Mouse (Mus musculus) embryonic facial prominence, embryonic 13.5 days (tissue): ENCODE measurements at regions not wholly inside any gene's neighbourhood (a gene's known extent, or its start where the extent isn't known, plus 50 kb on each side); places are given as distances from the start of the nearest gene placed in this dataset.
"Not testable (repeated sequence)": the region's sequence is repeated elsewhere in the genome, so short reads cannot be mapped to it uniquely, and the experiment has no call there.

Experiments
- ATAC-seq: fragments of 200-750 bp; cut with Nextera tagmentation; 2 replicates; pipeline ENCODE4 v1.8.0; 2017; ENCODE audit warnings: low read depth; ENCODE audit not compliant: insufficient number of reproducible peaks, insufficient read depth, low FRiP score, low TSS enrichment
- H3K27ac ChIP-seq: fragments of 300-500 bp; sonication (generic); 2 replicates; pipeline ENCODE4 v1.5.1; 2015; ENCODE audit warnings: moderate library complexity, mild to moderate bottlenecking, inconsistent platforms
- H3K27me3 ChIP-seq: fragments of 300-500 bp; sonication (generic); 2 replicates; pipeline ENCODE4 v1.6.1; 2015; ENCODE audit warnings: mild to moderate bottlenecking, inconsistent platforms
- H3K36me3 ChIP-seq: fragments of 300-500 bp; sonication (generic); 2 replicates; pipeline ENCODE4 v1.6.1; 2015; ENCODE audit warnings: mild to moderate bottlenecking, inconsistent platforms
- H3K4me1 ChIP-seq: fragments of 300-500 bp; sonication (generic); 2 replicates; pipeline ENCODE4 v1.6.1; 2015; ENCODE audit warnings: inconsistent platforms
- H3K4me2 ChIP-seq: fragments of 300-500 bp; sonication (generic); 2 replicates; pipeline ENCODE4 v1.6.1; 2015; ENCODE audit warnings: moderate library complexity, mild to moderate bottlenecking, inconsistent platforms
- H3K4me3 ChIP-seq: fragments of 300-500 bp; sonication (generic); 2 replicates; pipeline ENCODE4 v1.5.1; 2015; ENCODE audit warnings: mild to moderate bottlenecking, inconsistent platforms
- H3K9ac ChIP-seq: fragments of 300-500 bp; sonication (generic); 2 replicates; pipeline ENCODE4 v1.6.1; 2015; ENCODE audit warnings: mild to moderate bottlenecking, inconsistent platforms
- H3K9me3 ChIP-seq: fragments of 300-500 bp; sonication (generic); 2 replicates; pipeline ENCODE4 v1.6.1; 2016; ENCODE audit warnings: inconsistent platforms
- WGBS: fragments of 180-500 bp; shearing (Covaris S2); methylation state at CpG from one replicate; pipeline ENCODE4 v1.1.7; 2015; ENCODE audit warnings: mixed read lengths; 5-methylcytosine and 5-hydroxymethylcytosine counted together

DNA sequence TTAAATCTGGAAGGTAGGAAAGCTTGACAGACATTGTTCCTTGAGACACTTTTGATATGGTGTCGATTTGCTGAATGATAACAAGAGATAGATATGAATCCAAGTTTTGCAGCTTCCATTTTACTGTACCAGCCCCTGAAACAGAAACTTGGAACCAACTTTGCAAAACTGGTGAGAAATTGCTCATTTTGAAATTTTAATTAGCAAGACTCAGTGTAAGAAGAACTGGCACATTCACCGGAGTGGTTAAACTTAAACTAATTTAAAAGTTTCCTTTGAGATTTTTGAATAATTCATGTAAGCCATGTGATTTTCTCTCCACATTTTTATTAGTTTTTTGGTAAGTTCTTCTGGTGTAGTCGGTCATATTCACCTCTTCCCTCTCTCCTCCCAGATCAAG, 85.3 kb downstream of the Slitrk1 start:
- H3K27me3 ChIP-seq = no peaks in the 10 kb centered on the region
- H3K9ac ChIP-seq = no peak overlapping the region
- no peaks in the 10 kb centered on the region for H3K9me3 ChIP-seq
- ATAC-seq = no peak
- H3K4me1 ChIP-seq = no peaks in the 10 kb centered on the region
- no peak overlapping the region for H3K4me3 ChIP-seq
- no peak overlapping the region for H3K4me2 ChIP-seq
- H3K27ac ChIP-seq = no peak overlapping the region
- H3K36me3 ChIP-seq = no peaks in the 10 kb centered on the region
- WGBS = 91% methylated on average over 3 of the region's 3 CpGs

DNA sequence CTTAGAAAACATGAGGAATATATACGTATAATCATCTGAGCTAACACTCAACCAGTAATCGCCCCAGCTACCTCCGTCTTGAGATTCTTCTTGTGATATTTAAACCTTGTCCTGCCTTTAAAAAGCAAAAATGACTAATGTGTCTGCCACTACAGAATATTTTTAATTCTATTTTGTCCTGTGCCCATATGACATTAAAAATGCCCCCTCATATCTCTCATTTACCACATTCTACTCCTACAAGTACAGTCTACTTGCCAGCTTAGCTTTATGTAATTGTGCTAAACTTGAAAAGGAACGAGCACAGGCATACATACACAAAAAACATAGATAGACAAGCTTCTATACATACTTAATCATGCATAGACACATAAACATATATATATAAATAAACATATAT, 92.4 kb downstream of the Slitrk1 start:
- H3K4me2 ChIP-seq = no peak overlapping the region
- no peaks in the 10 kb centered on the region for H3K9me3 ChIP-seq
- no peak overlapping the region for H3K9ac ChIP-seq
- H3K27ac ChIP-seq = no peak overlapping the region
- no peak overlapping the region for H3K4me3 ChIP-seq
- no peaks in the 10 kb centered on the region for H3K4me1 ChIP-seq
- no peaks in the 10 kb centered on the region for H3K36me3 ChIP-seq
- ATAC-seq = no peak
- 83% methylated on average over 4 of the region's 4 CpGs for WGBS
- no peaks in the 10 kb centered on the region for H3K27me3 ChIP-seq

DNA sequence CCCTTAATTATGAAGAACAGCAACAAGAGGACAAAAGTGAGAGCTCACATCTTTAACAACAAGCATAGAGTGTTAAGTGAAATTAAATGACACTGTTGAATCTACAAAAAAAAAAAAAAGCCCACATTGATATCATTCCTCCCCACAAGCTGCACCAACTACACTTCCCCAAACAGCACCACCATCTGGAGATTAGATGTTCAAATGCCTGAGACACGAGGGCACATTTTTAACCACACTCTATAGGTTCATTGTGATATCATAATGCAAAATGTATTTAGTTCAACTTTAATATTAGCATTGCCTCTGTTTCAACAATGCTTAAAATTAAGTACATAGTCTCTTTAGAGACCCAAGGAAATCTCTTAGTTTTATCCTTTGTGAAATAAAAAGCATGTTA, 94.6 kb downstream of the Slitrk1 start:
- no peak for ATAC-seq
- Histone ChIP-seq H3K27ac (no peak overlapping the region), H3K9me3 (no peaks in the 10 kb centered on the region), H3K36me3 (no peaks in the 10 kb centered on the region), H3K27me3 (no peaks in the 10 kb centered on the region), H3K9ac (no peak overlapping the region), H3K4me2 (no peak overlapping the region), H3K4me3 (no peak overlapping the region), H3K4me1 (no peaks in the 10 kb centered on the region)
- 50% methylated on average over 1 of the region's 1 CpGs for WGBS

DNA sequence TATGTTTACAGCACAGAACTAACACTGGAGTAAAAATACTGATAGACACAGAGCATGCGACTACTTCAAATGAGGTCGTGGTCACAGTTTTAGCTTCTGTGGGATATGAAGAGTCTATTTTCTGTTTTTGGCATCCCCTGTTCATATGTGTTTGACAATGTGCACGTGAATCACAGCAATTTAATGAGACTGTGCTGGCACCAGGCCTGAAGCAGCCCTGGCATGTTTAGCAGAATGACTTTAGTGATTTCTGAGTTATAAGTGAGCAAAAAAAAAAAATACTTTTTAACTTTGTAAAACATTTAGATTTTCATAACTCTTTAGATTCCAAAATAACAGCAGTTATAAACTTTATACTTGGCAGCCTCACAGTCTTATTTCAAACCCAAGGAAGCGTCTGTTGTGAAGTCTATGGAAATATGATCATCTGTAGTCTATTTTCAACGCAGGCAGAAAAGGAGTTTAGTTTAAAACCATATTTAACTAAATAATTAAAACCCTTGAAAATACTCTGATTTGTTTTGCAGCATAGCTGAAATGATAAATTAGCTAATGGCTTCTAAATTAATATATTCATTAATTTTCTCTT, 108.5 kb downstream of the Slitrk1 start:
- no peaks in the 10 kb centered on the region for H3K27me3 ChIP-seq
- no peak overlapping the region for H3K9ac ChIP-seq
- H3K4me3 ChIP-seq = no peak overlapping the region
- no peak for ATAC-seq
- H3K4me1 ChIP-seq = no peaks in the 10 kb centered on the region
- no peaks in the 10 kb centered on the region for H3K36me3 ChIP-seq
- whole genome bisulfite sequencing = 71% methylated on average over 5 of the region's 5 CpGs
- no peaks in the 10 kb centered on the region for H3K9me3 ChIP-seq
- no peak overlapping the region for H3K27ac ChIP-seq
- no peak overlapping the region for H3K4me2 ChIP-seq

DNA sequence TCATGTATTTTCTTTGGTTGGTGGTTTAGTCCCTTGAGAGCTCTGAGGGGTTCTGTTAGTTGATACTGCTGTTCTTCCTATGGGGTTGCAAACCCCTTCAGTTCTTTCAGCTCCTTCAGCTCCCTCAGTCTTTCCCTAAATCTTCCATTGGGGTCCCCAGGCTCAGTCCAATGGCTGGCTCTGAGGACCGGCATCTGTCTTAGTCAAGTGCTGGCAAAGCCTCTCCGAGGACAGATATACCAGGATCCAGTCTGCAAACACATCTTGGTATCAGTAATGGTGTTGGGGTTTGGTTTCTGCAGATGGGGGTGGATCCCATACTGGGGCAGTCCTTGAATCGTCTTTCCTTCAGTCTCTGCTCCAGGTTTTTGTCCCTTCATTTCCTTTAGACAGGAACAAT, 115.1 kb downstream of the Slitrk1 start:
- no peaks in the 10 kb centered on the region for H3K4me1 ChIP-seq
- no peaks in the 10 kb centered on the region for H3K36me3 ChIP-seq
- no peak overlapping the region for H3K4me3 ChIP-seq
- no peak overlapping the region for H3K27ac ChIP-seq
- no peak overlapping the region for H3K4me2 ChIP-seq
- no peaks in the 10 kb centered on the region for H3K9me3 ChIP-seq
- no peak overlapping the region for H3K9ac ChIP-seq
- no peak for ATAC-seq
- WGBS = 85% methylated on average over 3 of the region's 3 CpGs
- no peaks in the 10 kb centered on the region for H3K27me3 ChIP-seq

DNA sequence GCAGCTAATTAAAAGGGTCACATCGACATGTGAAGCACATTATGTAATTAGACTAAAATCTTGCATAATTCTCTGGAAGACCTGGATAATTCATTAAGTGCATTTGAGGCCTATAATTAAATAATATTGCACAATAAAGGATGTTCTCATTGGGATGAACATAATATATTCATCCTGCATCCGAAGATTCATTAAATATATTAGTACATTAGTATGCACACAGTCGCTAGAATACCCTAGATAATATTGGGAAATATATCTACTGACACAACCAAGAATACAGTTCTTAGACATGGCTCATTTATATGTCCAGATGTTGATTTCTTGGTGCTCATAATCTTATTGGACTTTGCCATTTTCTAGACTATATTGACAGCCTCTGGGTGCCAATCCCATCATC, 121.5 kb downstream of the Slitrk1 start:
- H3K27me3 ChIP-seq = no peaks in the 10 kb centered on the region
- H3K9ac ChIP-seq = no peak overlapping the region
- H3K4me1 ChIP-seq = no peaks in the 10 kb centered on the region
- no peaks in the 10 kb centered on the region for H3K36me3 ChIP-seq
- no peak overlapping the region for H3K4me2 ChIP-seq
- no peaks in the 10 kb centered on the region for H3K9me3 ChIP-seq
- no peak overlapping the region for H3K27ac ChIP-seq
- no peak overlapping the region for H3K4me3 ChIP-seq
- no peak for ATAC-seq
- WGBS = 85% methylated on average over 3 of the region's 3 CpGs

DNA sequence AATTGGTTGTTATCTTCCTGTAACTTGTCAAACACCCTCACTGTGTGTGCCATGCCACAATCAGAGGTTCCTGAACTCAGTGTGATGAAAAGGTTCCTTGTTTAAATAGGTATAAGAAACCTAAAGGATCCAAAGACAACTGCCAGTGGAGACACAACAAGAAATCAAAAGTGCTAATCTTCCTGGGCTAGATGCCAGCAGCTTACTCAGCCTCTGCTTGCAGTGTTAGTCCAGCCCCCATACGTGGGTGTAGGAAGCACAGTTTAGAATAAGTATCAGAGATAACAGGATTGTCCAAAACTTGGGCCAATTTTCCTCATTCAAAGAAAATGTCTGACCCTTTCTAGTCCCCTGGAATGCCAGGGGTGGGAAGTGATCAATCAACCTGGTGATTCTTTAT, 122.7 kb downstream of the Slitrk1 start:
- Histone ChIP-seq H3K27ac (no peak overlapping the region), H3K36me3 (no peaks in the 10 kb centered on the region), H3K4me3 (no peak overlapping the region), H3K4me2 (no peak overlapping the region), H3K27me3 (no peaks in the 10 kb centered on the region), H3K4me1 (no peaks in the 10 kb centered on the region), H3K9ac (no peak overlapping the region), H3K9me3 (no peaks in the 10 kb centered on the region)
- peak; percentile 43; the same call in 1 of the 2 replicates for ATAC-seq
- WGBS = 33% methylated on average over 1 of the region's 1 CpGs

DNA sequence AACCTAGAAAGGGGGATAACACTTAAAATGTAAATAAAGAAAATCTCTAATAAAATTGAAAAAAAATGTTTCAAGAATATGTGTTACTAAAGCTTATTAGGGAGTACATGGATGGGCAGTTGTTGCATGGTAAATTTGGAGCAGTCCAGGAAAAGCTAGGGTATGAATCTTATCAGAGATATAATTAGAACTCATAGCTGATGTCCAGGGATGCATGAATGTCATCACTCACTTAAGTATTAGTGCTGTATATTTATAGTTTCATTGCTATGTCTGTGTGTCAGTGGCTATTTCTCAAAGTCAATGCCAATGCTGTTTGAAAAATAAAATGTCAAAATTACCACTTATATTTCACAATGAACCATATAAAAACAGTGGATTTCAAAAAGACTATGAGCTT, 165.2 kb downstream of the Slitrk1 start:
- Histone ChIP-seq H3K9ac (no peak overlapping the region), H3K4me3 (no peak overlapping the region), H3K9me3 (no peaks in the 10 kb centered on the region), H3K4me1 (no peaks in the 10 kb centered on the region), H3K36me3 (no peaks in the 10 kb centered on the region), H3K4me2 (no peak overlapping the region), H3K27ac (no peak overlapping the region), H3K27me3 (no peaks in the 10 kb centered on the region)
- no peak for ATAC-seq

DNA sequence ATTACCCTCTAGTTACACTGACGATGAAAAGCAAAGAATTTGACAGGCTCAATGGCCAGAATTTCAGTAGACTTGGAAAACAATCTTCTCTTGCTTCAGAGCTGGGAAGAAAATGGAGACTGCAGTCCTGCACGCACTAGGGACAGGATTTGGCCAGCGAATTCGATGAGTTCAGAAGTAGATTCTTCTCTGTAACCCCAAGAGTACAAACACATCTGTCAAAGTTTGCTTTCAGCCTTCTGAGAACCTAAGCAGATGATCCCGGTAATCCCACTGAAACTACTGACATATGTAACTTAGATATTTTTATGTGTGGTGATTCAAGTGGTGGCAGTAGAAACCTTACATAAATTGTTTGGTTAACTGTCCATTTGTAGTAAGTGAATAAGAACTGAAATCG, 202.1 kb downstream of the Slitrk1 start:
- no peak for ATAC-seq
- WGBS = 63% methylated on average over 6 of the region's 6 CpGs
- no peak overlapping the region for H3K27ac ChIP-seq
- H3K36me3 ChIP-seq = no peaks in the 10 kb centered on the region
- H3K4me3 ChIP-seq = no peak overlapping the region
- H3K4me1 ChIP-seq = no peaks in the 10 kb centered on the region
- no peaks in the 10 kb centered on the region for H3K9me3 ChIP-seq
- H3K4me2 ChIP-seq = no peak overlapping the region
- H3K27me3 ChIP-seq = no peaks in the 10 kb centered on the region
- H3K9ac ChIP-seq = no peak overlapping the region

DNA sequence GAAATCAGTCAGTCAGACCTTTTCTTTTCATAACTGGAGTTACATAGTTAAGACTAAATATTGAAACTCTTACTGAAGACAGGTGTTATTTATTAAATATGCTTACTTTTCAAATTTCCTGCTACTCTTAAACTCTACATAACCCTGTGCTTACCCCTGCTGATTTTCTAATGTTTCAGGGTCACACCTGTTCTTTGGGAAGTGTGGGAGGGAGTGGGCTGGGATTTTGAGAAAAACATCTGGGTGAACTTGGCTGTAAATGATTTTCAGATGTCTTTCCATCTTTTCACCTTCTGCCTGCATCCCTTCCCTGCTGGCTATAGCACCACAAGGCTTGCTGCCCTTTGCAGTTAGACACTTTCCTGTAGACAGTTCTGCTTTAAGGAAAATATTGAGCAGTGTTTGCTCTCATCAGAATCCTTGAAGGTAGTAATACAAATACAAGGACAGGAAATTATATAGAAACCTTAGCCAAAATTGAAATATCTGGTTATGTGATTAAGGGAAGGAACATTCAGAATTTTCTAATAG, 204.8 kb downstream of the Slitrk1 start:
- Histone ChIP-seq H3K36me3 (no peaks in the 10 kb centered on the region), H3K27me3 (no peaks in the 10 kb centered on the region), H3K9ac (no peak overlapping the region), H3K27ac (no peak overlapping the region), H3K4me1 (no peaks in the 10 kb centered on the region), H3K4me2 (no peak overlapping the region), H3K4me3 (no peak overlapping the region), H3K9me3 (no peaks in the 10 kb centered on the region)
- ATAC-seq = no peak

DNA sequence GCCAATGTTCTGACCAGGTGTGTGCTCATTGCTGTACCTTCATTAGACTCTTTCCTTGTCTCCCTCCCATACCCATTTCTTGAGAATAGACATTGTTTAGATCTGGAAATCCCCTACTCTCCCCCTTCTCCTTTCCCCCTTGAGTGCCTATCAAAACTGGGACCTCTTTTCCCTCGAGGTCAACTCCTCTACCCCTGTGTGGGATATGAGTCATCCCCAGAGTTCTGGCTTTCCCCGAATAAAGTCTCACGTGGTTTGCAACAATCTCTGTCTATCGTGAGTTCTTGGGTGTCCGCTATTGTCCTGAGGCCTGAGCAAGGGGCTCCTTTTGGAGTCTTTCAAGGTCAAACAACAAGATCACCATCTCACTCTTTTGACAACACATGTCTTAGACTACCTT, 209.3 kb downstream of the Slitrk1 start:
- H3K36me3 ChIP-seq, H3K9me3 ChIP-seq, H3K9ac ChIP-seq, H3K4me2 ChIP-seq, H3K27ac ChIP-seq, H3K4me1 ChIP-seq, ATAC-seq, H3K4me3 ChIP-seq, H3K27me3 ChIP-seq: not testable (repeated sequence)
- 79% methylated on average over 5 of the region's 5 CpGs for WGBS

DNA sequence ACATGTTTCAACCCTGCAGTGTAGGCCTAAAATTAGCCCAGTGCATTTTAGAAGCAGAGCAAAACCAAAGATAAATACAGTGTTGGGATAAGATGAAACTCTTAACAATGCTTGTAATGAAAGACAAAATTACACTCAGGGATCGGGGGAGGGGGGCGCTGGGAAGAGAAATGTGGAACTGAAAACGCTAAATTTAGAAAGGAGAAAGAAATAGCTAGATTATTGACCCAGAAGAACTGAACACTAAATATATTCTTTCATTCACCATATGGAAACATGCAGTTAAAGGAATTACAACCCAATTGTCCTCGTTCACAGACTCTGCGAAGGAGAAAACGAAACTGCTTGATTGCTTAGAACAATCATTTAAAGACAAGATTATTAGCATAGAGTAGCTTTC, 249.1 kb downstream of the Slitrk1 start:
- H3K9ac ChIP-seq = no peak overlapping the region
- H3K4me3 ChIP-seq = no peak overlapping the region
- H3K9me3 ChIP-seq = no peaks in the 10 kb centered on the region
- 81% methylated on average over 6 of the region's 6 CpGs for whole genome bisulfite sequencing
- no peaks in the 10 kb centered on the region for H3K27me3 ChIP-seq
- no peak overlapping the region for H3K4me2 ChIP-seq
- no peaks in the 10 kb centered on the region for H3K4me1 ChIP-seq
- no peak for ATAC-seq
- H3K36me3 ChIP-seq = no peaks in the 10 kb centered on the region
- no peak overlapping the region for H3K27ac ChIP-seq

DNA sequence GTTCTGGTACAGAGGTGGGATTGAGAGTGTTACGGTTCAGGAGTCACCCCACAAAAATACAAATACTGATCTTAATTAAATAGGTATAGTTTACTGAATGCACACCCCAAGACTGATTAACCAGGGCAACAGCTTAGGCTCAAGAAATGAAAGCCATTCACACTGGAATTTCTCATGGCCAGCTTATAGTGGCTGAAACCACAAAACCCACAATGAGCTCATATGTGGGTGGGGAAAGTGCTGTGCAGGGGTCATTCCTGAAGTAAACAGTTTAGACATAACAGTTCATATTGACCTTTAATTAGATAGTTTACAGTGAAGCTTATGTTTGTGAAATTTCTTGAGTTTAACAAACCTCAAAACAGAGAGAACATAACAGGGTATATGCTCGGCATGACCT, 275.7 kb downstream of the Slitrk1 start:
- Histone ChIP-seq H3K27me3 (no peaks in the 10 kb centered on the region), H3K4me2 (no peak overlapping the region), H3K4me3 (no peak overlapping the region), H3K9me3 (no peaks in the 10 kb centered on the region), H3K36me3 (no peaks in the 10 kb centered on the region), H3K9ac (no peak overlapping the region), H3K4me1 (no peaks in the 10 kb centered on the region), H3K27ac (no peak overlapping the region)
- WGBS = 77% methylated on average over 2 of the region's 2 CpGs
- ATAC-seq = no peak
